Mouse (Mus musculus) CD4-positive, CD25-positive, alpha-beta regulatory T cell, adult 4 months (primary cell): Measurements from ENCODE around the gene Coa5. TPM values are rescaled to one million over a fixed set of nuclear protein-coding genes. Genes with fewer than 3 reads are reported as not detected.

Experiments used
- ATAC-seq: one replicate; pipeline ENCODE4 v1.8.0; 2017
- polyA plus RNA-seq, 2 experiments: library from polyadenylated mRNA; unstranded; fragments of 100-300 nt; shearing (Covaris generic); gene quantifications; one replicate each; pipeline ENCODE4 v1.2.1; 2017

Gene Coa5
- 10 to 100 TPM; 53.3 to 59.3 TPM for polyA plus RNA-seq

GRCm38 (mm10) chr1:37429366-37430296, at the start of gene Coa5, which contains the start of gene Unc50:
Gene Coa5 (minus strand): TSS chr1:37430103.
Gene Unc50 (plus strand): TSS chr1:37430139.
- peak; percentile 97 for ATAC-seq

- peak; percentile 69 for ATAC-seq
Measured at GRCm38 (mm10) chr1:37479074-37479473, 49.2 kb upstream of the Coa5 start.

GRCm38 (mm10) chr1:37478416-37478815, 48.5 kb upstream of the Coa5 start:
- ATAC-seq, result peak; percentile 12

- ATAC-seq, result peak; percentile 67
Measured at GRCm38 (mm10) chr1:37477928-37478327, 48.0 kb upstream of the Coa5 start.

- ATAC-seq, result peak; percentile 14
Measured at GRCm38 (mm10) chr1:37477250-37477649, 47.3 kb upstream of the Coa5 start.

GRCm38 (mm10) chr1:37475312-37475711, 45.4 kb upstream of the Coa5 start:
- ATAC-seq, result no peak

GRCm38 (mm10) chr1:37474634-37475190, 44.8 kb upstream of the Coa5 start:
- ATAC-seq, result no peak

GRCm38 (mm10) chr1:37474046-37474445, 44.1 kb upstream of the Coa5 start:
- no peak for ATAC-seq

GRCm38 (mm10) chr1:37473251-37473650, 43.3 kb upstream of the Coa5 start:
- ATAC-seq, result peak; percentile 78

- ATAC-seq, result no peak
Measured at GRCm38 (mm10) chr1:37471179-37472148, 41.6 kb upstream of the Coa5 start.

- no peak for ATAC-seq
Measured at GRCm38 (mm10) chr1:37469007-37469406, 39.1 kb upstream of the Coa5 start.

- ATAC-seq, result no peak
Measured at GRCm38 (mm10) chr1:37467806-37468205, 37.9 kb upstream of the Coa5 start.

GRCm38 (mm10) chr1:37466322-37466995, 36.6 kb upstream of the Coa5 start:
- ATAC-seq, result no peak

GRCm38 (mm10) chr1:37464878-37465452, 35.1 kb upstream of the Coa5 start:
- no peak for ATAC-seq

GRCm38 (mm10) chr1:37457546-37457945, 27.6 kb upstream of the Coa5 start:
- ATAC-seq, result no peak

GRCm38 (mm10) chr1:37451270-37451669, 21.4 kb upstream of the Coa5 start:
- no peak for ATAC-seq

GRCm38 (mm10) chr1:37448361-37449095, 18.6 kb upstream of the Coa5 start:
- no peak for ATAC-seq

GRCm38 (mm10) chr1:37442848-37443835, 13.2 kb upstream of the Coa5 start:
- ATAC-seq, result no peak

GRCm38 (mm10) chr1:37436419-37436818, 6.5 kb upstream of the Coa5 start:
- ATAC-seq, result no peak
